Mouse (Mus musculus): ENCODE measurements around the gene Ercc2.

Gene Ercc2

GRCm38 (mm10) chr7:19381377-19382165 lies at the start of gene Ercc2:
Ercc2 (plus strand) TSS chr7:19382010.
- 5% methylated on average over 46 of the region's 48 CpGs for WGBS

- 0% methylated on average over 52 of the region's 52 CpGs for whole genome bisulfite sequencing
Observed at GRCm38 (mm10) chr7:19332709-19333352, 49.0 kb upstream of the Ercc2 start.

- WGBS: 59% methylated on average over 3 of the region's 3 CpGs
Observed at GRCm38 (mm10) chr7:19335583-19335982, 46.2 kb upstream of the Ercc2 start.

- WGBS: 43% methylated on average over 10 of the region's 10 CpGs
Observed at GRCm38 (mm10) chr7:19337122-19337521, 44.7 kb upstream of the Ercc2 start.

DNA sequence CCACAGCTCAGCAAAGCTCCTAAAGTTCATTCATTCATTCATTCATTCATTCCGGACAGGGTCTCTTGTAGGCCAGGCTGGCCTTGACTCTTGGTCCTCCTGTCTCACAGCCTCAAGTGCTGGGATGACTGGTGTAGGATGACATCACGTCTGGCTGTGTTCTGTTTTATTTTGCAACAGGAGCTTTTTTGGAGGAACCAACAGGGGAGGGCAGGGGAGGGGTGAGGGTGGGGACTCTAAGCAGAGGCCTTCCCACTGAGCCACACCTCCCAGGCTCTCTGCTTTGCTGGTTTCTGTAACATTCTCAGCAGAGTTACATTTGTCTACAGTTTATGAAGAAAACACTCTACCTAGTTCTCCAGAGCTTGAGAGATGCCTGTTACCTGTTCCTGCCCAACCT lies 43.8 kb upstream of the Ercc2 start:
- 70% methylated on average over 2 of the region's 2 CpGs for WGBS

GRCm38 (mm10) chr7:19338596-19338995 lies 43.2 kb upstream of the Ercc2 start:
- WGBS: 62% methylated on average over 7 of the region's 7 CpGs

DNA sequence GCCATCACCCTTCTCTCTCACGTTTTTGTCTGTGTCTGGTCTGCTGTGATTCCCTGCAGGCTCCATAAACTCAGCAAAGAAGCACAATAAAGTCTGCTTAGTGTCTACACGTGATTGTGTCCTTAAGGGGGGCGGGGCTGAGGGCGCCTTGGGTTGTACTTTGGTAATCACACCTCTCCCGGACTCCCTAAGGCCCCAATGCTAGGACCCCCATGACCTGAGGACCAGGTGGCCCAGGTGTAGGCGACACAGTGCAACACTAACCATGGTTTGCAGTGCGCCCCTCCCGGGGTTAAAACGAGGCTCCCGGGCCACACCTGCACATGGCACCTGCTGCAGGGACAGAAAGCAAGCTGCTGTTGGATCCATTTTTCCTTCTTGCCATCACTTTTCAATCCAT lies 40.6 kb upstream of the Ercc2 start:
- 20% methylated on average over 10 of the region's 10 CpGs for WGBS

DNA sequence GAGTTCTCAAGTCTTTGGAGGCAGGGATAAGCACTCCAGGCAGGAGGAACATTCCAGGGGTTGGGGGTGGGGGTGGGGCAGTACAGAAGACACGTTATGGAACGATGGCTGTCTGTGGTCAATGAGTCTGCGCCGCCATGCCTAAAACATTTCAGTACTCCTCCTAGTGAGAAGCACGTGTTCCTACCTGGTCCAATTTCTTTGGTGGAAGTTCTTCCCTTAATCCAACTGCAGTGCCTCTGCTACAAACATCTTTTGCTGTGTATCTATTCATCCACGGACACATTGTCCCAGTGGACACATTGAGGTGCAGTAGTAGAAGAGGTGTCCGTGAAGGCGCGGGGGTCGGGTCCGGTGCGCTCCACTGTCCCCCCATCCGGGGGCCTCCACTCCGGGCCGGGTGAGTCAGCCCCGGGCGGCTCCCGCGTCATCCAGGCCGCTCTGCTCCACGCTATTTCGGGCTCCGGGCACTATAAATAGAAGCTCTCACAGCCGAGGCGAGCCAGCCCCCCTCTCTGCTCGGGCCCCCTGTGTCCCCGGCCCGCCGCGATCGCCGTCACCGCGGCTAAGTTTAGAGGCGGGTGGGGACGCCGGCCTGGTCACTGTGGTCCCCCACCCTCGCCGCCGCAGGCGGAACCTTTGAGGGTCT lies 39.9 kb upstream of the Ercc2 start:
- whole genome bisulfite sequencing: 1% methylated on average over 41 of the region's 41 CpGs

GRCm38 (mm10) chr7:19342481-19343027 lies 39.3 kb upstream of the Ercc2 start:
- under 1% methylated on average over 27 of the region's 27 CpGs for WGBS

GRCm38 (mm10) chr7:19343210-19343808 lies 38.5 kb upstream of the Ercc2 start:
- 1% methylated on average over 11 of the region's 11 CpGs for WGBS

GRCm38 (mm10) chr7:19344237-19344847 lies 37.5 kb upstream of the Ercc2 start, which contains the start of gene Ercc1:
Ercc1 (plus strand) TSS chr7:19344778.
- WGBS: 12% methylated on average over 12 of the region's 12 CpGs

DNA sequence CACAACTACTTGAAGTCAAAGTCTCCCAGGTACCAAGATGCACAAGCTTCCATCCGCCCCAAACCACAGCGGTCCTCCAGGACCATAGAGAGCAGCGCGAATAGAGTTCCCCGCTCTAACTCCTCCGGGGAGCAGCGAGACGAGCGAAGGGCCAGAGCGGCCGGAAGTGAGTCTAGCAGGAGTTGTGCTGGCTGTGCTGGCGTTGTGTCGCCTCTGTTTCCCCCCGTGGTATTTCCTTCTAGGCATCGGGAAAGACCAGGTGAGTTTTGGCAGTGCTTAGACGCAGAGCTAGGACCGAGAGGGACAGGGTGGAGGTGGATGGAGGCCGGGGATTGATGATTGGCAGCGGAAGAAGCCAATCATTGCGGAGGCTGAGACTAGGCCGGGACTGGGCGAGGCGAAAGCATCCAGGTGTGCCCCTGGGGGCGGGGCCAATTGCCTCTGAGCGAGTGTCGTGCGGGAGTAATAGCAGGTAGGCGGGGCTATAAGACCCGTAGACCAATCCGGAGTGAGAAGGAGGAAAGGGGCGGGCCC lies 36.8 kb upstream of the Ercc2 start:
- under 1% methylated on average over 31 of the region's 31 CpGs for WGBS

DNA sequence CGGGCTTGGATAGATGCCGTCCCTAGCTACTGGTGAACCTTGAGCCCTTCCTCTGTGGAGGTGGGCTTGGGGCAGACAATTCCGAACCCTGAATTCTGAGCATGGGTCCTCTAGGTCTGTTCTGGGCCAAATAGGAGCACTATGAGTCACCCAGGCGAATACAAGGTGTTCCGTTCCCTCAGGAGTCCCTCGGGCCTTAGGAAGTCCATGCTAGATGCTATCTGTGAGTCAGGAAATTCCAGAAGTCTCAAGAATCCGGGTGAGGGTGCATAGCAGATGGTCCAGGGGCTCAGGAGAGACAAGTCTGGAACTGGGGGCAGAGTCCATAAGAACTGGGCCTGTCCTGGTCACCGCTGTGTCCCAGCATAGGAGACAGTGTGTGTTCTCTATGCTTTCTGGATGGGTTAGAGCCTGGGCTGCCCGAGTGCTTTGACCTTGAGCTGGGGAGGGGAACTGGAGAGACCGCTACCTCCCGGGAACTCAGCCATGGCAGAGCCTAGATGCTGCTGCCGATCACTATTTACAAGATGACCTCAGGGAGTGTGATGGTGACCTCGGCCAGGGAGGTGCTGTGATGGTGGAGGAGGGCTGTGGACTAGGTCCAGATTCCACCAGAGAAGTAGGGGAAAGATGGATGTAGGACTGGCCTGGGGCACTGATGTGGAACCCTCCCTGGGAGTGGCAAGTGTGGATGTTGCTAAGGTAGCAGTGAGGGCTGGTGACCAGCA lies 32.5 kb upstream of the Ercc2 start:
- whole genome bisulfite sequencing: 78% methylated on average over 13 of the region's 13 CpGs

- 96% methylated on average over 8 of the region's 8 CpGs for WGBS
Observed at GRCm38 (mm10) chr7:19350221-19350620, 31.6 kb upstream of the Ercc2 start.

DNA sequence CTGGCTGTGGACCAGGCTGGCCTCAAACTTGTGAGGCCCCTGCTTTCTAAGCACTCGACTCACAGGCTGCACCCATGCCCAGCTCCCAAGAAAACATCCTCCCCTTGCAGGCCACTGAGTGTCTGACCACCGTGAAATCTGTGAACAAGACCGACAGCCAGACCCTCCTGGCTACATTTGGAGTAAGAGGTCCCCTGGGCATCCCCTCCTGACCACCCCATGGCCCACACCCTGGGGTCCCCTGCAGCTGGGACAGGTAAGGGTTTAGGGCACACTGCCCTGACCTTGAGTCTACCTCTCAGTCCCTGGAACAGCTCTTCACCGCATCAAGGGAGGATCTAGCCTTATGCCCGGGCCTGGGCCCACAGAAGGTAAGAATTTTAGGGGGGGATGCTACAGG lies 26.8 kb upstream of the Ercc2 start:
- WGBS: 85% methylated on average over 5 of the region's 5 CpGs

GRCm38 (mm10) chr7:19356311-19356710 lies 25.5 kb upstream of the Ercc2 start:
- 74% methylated on average over 10 of the region's 10 CpGs for WGBS

- WGBS: 90% methylated on average over 25 of the region's 25 CpGs
Observed at GRCm38 (mm10) chr7:19357381-19358375, 24.1 kb upstream of the Ercc2 start.

DNA sequence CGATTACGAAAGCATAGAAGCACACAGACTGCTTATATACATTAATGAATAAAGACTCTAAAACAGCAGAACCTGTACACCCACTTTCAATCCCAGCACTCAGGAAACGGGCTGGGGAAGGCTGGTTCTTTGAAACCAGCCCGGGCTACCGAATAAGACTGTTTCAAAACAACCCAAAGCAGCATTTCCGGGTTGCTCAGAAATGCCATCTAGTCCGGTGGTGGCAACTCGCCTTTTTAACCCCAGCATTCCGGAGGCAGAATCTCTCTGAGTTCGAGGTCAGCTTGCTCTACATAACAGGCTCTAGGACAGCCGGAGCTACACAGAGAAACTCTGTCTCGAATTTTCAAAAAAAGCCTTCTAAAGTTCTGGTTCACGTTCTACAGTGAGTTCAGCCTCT lies 23.2 kb upstream of the Ercc2 start:
- WGBS: 7% methylated on average over 13 of the region's 13 CpGs

GRCm38 (mm10) chr7:19359299-19359891 lies 22.4 kb upstream of the Ercc2 start, which contains the start of the genes Cd3eap and Ppp1r13l:
Cd3eap (minus strand) TSS chr7:19359483.
Ppp1r13l (plus strand) TSS chr7:19359749.
- WGBS: under 1% methylated on average over 31 of the region's 31 CpGs
